Mouse (Mus musculus): ENCODE data around the gene 1700025G04Rik. TPM values are rescaled to one million over a fixed set of nuclear protein-coding genes. Genes with fewer than 3 reads are reported as not detected.
A peak's percentile ranks its signal among the peaks of the same experiment; 100 is the strongest.
"Not testable (repeated sequence)": the region's sequence is repeated elsewhere in the genome, so short reads cannot be mapped to it uniquely, and the experiment has no call there.

1700025G04Rik gene
- polyA plus RNA-seq, 1 experiment from 2014 or later, result 25.8 TPM

DNA sequence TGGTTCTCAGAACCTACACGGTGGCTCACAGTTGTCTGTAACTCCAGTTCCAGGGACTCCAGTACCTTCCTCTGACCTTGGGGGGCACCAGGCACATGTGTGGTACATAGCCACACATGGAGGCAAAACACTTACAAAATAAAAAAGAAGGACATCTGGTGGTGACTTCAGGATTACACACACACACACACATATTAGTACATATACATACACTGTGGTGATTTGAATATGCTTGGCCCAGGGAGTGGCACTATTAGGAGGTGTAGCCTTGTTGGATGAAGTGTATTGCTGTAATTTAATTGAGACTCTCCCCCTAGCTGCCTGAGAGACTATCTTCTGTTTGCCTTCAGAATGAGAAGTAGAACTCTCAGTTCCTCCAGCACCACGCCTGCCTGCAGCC is 241.6 kb downstream of the 1700025G04Rik start:
- Histone ChIP-seq H3K4me3 (ENCODE audit: low read depth, low read length) (no peak overlapping the region), H3K4me1 (replicated peaks; ENCODE audit: control insufficient read depth, insufficient read depth, low read length) (no peaks in the 10 kb centered on the region), H3K9ac (ENCODE audit: low read depth, low read length) (no peak overlapping the region), H3K4me2 (replicated peaks; ENCODE audit: low read depth) (no peak overlapping the region), H3K27me3 (replicated peaks; ENCODE audit: control insufficient read depth, insufficient read depth, low read length) (no peaks in the 10 kb centered on the region), H3K36me3 (ENCODE audit: control insufficient read depth, insufficient read depth) (no peaks in the 10 kb centered on the region), H3K27ac (ENCODE audit: low read depth, low read length) (no peak overlapping the region), H3K9me3 (ENCODE audit: control insufficient read depth) (0 out of 2 replicates have a peak, but pooled peaks cover 4% of the 10 kb centered on the region)
- 85% methylated on average over 2 of the region's 2 CpGs for whole genome bisulfite sequencing
- ATAC-seq, result no peak
- no peak for TF ChIP-seq CTCF (IDR thresholded peaks at IDR 0.05; ENCODE audit: low read depth)

DNA sequence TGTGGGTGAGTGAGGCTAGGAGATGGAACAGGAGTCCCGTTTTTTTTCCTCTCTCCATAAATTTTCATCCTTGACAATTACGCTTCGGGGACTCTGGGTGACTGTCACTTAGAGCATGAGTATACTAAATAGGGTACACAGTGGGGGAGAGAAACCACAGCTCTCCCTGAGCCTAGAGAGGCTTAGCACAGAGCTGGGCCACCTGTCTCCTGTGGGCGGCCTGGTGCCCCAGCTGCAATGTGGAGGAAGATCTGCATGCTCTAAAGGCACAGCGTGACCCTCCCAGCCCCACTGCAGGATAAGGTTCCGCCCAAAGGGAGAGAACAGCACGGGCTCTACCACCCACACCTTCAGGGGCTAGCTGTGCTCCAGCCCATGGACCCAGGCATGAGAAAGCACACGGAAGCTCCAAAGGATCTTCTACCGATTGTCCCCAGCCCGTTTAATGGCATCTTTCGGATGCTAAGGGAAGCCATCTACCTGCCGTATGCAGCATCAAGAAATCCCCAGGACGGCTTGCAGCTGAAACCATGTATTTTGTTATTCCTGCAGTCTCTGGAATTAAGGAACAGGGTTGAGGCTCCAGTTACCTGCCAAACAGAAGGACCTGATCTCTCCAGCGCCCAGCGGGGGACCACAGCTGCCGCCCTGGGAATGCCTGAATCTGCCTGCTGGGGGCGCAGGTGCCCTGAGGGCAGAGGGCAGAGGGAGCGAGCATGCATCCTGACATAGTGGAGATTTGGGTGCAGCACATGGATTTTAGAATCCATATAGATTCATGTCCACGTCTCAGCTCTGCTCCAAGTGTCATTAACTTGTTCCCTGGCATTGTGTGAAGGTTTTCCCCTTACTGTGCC is 243.8 kb downstream of the 1700025G04Rik start:
- H3K9ac ChIP-seq (ENCODE audit: low read depth, low read length), result no peak overlapping the region
- TF ChIP-seq CTCF (IDR thresholded peaks at IDR 0.05; ENCODE audit: low read depth), result peak; percentile 61

DNA sequence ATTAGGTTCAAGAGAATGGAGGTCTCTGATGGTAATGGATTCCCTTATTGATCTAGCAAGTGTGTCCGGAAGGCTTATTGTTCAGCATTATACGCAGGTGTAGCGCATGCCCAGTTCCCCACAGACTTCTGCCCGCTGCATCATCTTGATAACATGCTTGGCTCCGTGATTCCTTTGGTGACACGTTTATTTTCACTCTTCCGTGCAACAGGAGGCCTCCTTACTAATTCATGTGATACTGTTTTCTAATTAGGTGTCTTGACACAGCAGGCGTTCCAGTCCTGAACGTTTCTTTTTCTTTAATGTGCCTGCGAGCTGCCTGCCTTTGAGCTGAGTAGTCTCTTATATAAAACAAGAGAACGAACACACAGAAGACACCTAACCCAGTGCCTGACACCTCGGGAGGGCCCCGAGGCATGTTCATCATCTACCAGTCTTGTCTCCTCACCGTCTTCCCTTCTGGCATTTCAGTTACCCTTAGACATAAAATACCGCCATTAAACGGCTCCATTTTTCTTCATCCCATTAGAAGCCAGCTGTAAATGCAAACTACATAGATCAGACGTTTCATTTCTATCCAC is 244.6 kb downstream of the 1700025G04Rik start:
- Histone ChIP-seq H3K27ac (ENCODE audit: low read depth, low read length) (no peak overlapping the region), H3K4me3 (ENCODE audit: low read depth, low read length) (no peak overlapping the region), H3K4me1 (replicated peaks; ENCODE audit: control insufficient read depth, insufficient read depth, low read length) (no peaks in the 10 kb centered on the region), H3K4me2 (replicated peaks; ENCODE audit: low read depth) (no peak overlapping the region), H3K9ac (ENCODE audit: low read depth, low read length) (no peak overlapping the region), H3K27me3 (replicated peaks; ENCODE audit: control insufficient read depth, insufficient read depth, low read length) (no peaks in the 10 kb centered on the region), H3K36me3 (ENCODE audit: control insufficient read depth, insufficient read depth) (no peaks in the 10 kb centered on the region), H3K9me3 (ENCODE audit: control insufficient read depth) (0 out of 2 replicates have a peak, but pooled peaks cover 4% of the 10 kb centered on the region)
- ATAC-seq, result no peak
- TF ChIP-seq CTCF (IDR thresholded peaks at IDR 0.05; ENCODE audit: low read depth), result no peak
- 85% methylated on average over 17 of the region's 17 CpGs for WGBS

More for the DNA sequence above, 243.8 kb downstream of the 1700025G04Rik start:
- H3K27me3 ChIP-seq (replicated peaks; ENCODE audit: control insufficient read depth, insufficient read depth, low read length), result no peaks in the 10 kb centered on the region
- no peak overlapping the region for H3K27ac ChIP-seq (ENCODE audit: low read depth, low read length)
- no peak overlapping the region for H3K4me2 ChIP-seq (replicated peaks; ENCODE audit: low read depth)
- H3K9me3 ChIP-seq (ENCODE audit: control insufficient read depth), result 0 out of 2 replicates have a peak, but pooled peaks cover 4% of the 10 kb centered on the region
- no peak overlapping the region for H3K4me3 ChIP-seq (ENCODE audit: low read depth, low read length)
- 62% methylated on average over 19 of the region's 19 CpGs for WGBS
- H3K36me3 ChIP-seq (ENCODE audit: control insufficient read depth, insufficient read depth), result no peaks in the 10 kb centered on the region
- H3K4me1 ChIP-seq (replicated peaks; ENCODE audit: control insufficient read depth, insufficient read depth, low read length), result no peaks in the 10 kb centered on the region
- ATAC-seq, result no peak

DNA sequence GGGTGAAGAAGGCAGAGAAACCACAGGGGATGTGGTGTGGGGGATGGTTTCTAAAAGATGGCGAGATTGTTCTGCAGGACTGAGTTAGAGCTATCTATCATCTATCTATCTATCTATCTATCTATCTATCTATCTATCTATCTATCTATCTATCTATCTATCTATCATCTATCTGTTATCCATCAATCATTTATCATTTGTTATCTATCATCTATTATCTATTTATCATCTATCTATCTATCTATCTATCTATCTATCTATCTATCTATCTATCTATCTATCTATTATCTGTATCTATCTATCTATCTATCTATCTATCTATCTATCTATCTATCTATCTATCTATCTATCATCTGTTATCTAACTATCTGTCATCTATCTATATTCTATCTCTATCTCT is 249.6 kb downstream of the 1700025G04Rik start:
- not testable (repeated sequence) for H3K9me3 ChIP-seq (ENCODE audit: control insufficient read depth); H3K36me3 ChIP-seq (ENCODE audit: control insufficient read depth, insufficient read depth); H3K4me1 ChIP-seq (replicated peaks; ENCODE audit: control insufficient read depth, insufficient read depth, low read length); H3K27me3 ChIP-seq (replicated peaks; ENCODE audit: control insufficient read depth, insufficient read depth, low read length); H3K4me2 ChIP-seq (replicated peaks; ENCODE audit: low read depth); H3K4me3 ChIP-seq (ENCODE audit: low read depth, low read length); H3K27ac ChIP-seq (ENCODE audit: low read depth, low read length); ATAC-seq; H3K9ac ChIP-seq (ENCODE audit: low read depth, low read length)
- 100% methylated on average over 1 of the region's 1 CpGs for WGBS

DNA sequence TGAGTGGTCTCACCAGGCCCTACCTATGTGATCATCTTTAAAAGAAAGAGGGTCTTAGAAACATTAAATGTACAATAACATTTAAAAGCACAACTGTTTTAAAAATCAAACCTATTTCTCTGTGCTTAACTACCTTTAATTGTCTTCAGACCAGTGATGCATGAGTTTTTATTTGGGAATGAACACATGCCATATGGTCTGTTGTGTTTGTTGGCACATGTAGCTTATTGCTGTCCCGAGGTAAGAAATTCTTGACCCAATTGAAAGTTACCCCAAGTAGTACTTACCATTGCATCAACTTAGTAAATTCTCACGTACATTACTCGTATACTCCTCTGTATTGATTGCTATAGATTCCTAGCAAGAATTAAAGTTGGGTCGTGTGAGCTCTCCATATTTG is 254.7 kb downstream of the 1700025G04Rik start:
- Histone ChIP-seq H3K9ac (ENCODE audit: low read depth, low read length) (no peak overlapping the region), H3K36me3 (ENCODE audit: control insufficient read depth, insufficient read depth) (no peaks in the 10 kb centered on the region), H3K27ac (ENCODE audit: low read depth, low read length) (no peak overlapping the region), H3K9me3 (ENCODE audit: control insufficient read depth) (no peaks in the 10 kb centered on the region), H3K4me3 (ENCODE audit: low read depth, low read length) (no peak overlapping the region), H3K4me2 (replicated peaks; ENCODE audit: low read depth) (no peak overlapping the region), H3K27me3 (replicated peaks; ENCODE audit: control insufficient read depth, insufficient read depth, low read length) (no peaks in the 10 kb centered on the region), H3K4me1 (replicated peaks; ENCODE audit: control insufficient read depth, insufficient read depth, low read length) (no peaks in the 10 kb centered on the region)
- ATAC-seq, result no peak
- TF ChIP-seq CTCF (IDR thresholded peaks at IDR 0.05; ENCODE audit: low read depth), result no peak
- WGBS, result 93% methylated on average over 4 of the region's 4 CpGs

DNA sequence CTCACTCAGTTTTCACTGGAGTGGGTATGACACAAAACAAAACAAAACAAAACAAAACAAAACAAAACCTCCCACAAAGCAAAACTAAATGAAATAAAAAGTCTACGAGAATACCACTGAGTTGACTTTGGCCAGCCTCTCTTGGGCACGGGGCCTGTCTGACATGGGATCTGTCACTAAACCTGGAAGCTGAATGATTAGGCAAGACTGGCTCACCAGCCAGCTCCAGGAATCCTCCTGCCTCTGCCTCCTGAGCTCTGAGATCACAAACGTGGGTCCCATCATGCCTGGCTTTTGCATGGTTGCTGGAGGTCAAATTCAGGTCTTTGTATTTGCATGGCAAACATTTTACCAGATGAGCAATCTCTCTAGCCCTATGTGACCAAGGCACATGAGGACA is 258.1 kb downstream of the 1700025G04Rik start:
- 81% methylated on average over 3 of the region's 3 CpGs for WGBS
- ATAC-seq, result no peak
- Histone ChIP-seq H3K9me3 (ENCODE audit: control insufficient read depth) (no peaks in the 10 kb centered on the region), H3K36me3 (ENCODE audit: control insufficient read depth, insufficient read depth) (no peaks in the 10 kb centered on the region), H3K27ac (ENCODE audit: low read depth, low read length) (no peak overlapping the region), H3K27me3 (replicated peaks; ENCODE audit: control insufficient read depth, insufficient read depth, low read length) (no peaks in the 10 kb centered on the region), H3K4me2 (replicated peaks; ENCODE audit: low read depth) (no peak overlapping the region), H3K4me1 (replicated peaks; ENCODE audit: control insufficient read depth, insufficient read depth, low read length) (no peaks in the 10 kb centered on the region), H3K9ac (ENCODE audit: low read depth, low read length) (no peak overlapping the region), H3K4me3 (ENCODE audit: low read depth, low read length) (no peak overlapping the region)
- no peak for TF ChIP-seq CTCF (IDR thresholded peaks at IDR 0.05; ENCODE audit: low read depth)
